Mouse (Mus musculus) liver, postnatal 0 days (tissue): ENCODE results near the gene Gm10803. TPM values are rescaled to one million over a fixed set of nuclear protein-coding genes. Genes with fewer than 3 reads are reported as not detected.

Experiments
- ATAC-seq: fragments of 200-750 bp; cut with Nextera tagmentation; 2 replicates; pipeline ENCODE4 v1.8.0; 2017; ENCODE audit warnings: mild to moderate bottlenecking, moderate library complexity
- DNase-seq: peaks from one replicate; pipeline ENCODE4 v3.0.0-alpha.2; 2016
- H3K27ac ChIP-seq: fragments of 300-500 bp; sonication (generic); 2 replicates; pipeline ENCODE4 v1.5.1; 2014; ENCODE audit warnings: antibody characterized with exemption, moderate library complexity, mild to moderate bottlenecking, low read depth
- H3K27me3 ChIP-seq: fragments of 300-500 bp; sonication (generic); 2 replicates; pipeline ENCODE4 v1.6.1; 2014; ENCODE audit warnings: low read length, control low read depth, mixed read lengths; ENCODE audit not compliant: insufficient read depth
- H3K36me3 ChIP-seq: fragments of 300-500 bp; sonication (generic); replicated peaks from 2 replicates; pipeline ENCODE4 v1.6.1; 2014; ENCODE audit warnings: mild to moderate bottlenecking, control low read depth, low read length, moderate library complexity, mixed read lengths; ENCODE audit not compliant: insufficient read depth
- H3K4me1 ChIP-seq: fragments of 300-500 bp; sonication (generic); 2 replicates; pipeline ENCODE4 v1.6.1; 2014; ENCODE audit warnings: antibody characterized with exemption, mild to moderate bottlenecking, control low read depth; ENCODE audit not compliant: insufficient read depth
- H3K4me2 ChIP-seq: fragments of 300-500 bp; sonication (generic); 2 replicates; pipeline ENCODE4 v1.6.1; 2014; ENCODE audit warnings: low read depth, mild to moderate bottlenecking, low read length, moderate library complexity, mixed read lengths
- H3K4me3 ChIP-seq: fragments of 300-500 bp; sonication (generic); 2 replicates; pipeline ENCODE4 v1.5.1; 2014; ENCODE audit warnings: low read depth, low read length
- H3K9ac ChIP-seq: fragments of 300-500 bp; sonication (generic); replicated peaks from 2 replicates; pipeline ENCODE4 v1.6.1; 2014; ENCODE audit warnings: mild to moderate bottlenecking, moderate library complexity
- H3K9me3 ChIP-seq: fragments of 300-500 bp; sonication (generic); 2 replicates; pipeline ENCODE4 v1.6.1; 2016; ENCODE audit warnings: mild to moderate bottlenecking, control low read depth, low read length, mixed read lengths
- CTCF ChIP-seq: sonication (generic); IDR thresholded peaks from 2 replicates; pipeline ENCODE4 v1.5.1; 2016; ENCODE audit warnings: antibody characterized with exemption, low read depth
- EP300 ChIP-seq: IDR thresholded peaks from 2 replicates; pipeline ENCODE4 v1.6.1; 2016; ENCODE audit warnings: antibody characterized with exemption, low read depth, mild to moderate bottlenecking
- WGBS: fragments of 180-500 bp; shearing (Covaris S2); extraction: QIAGEN DNeasy Blood & Tissue Kit; methylation state at CpG from one replicate; pipeline ENCODE4 v1.1.7; 2014; ENCODE audit not compliant: insufficient replicate concordance; 5-methylcytosine and 5-hydroxymethylcytosine counted together
- polyA plus RNA-seq: library from polyadenylated mRNA; unstranded; fragments of >200 nt; fragmentation: Nextera tagmentation; extraction: Ambion mirVana; gene quantifications from 2 replicates; pipeline ENCODE4 v1.2.1, GENCODE M21; 2015

Gm10803 gene
- polyA plus RNA-seq, 1 experiment from 2014 or later, result not detected

DNA sequence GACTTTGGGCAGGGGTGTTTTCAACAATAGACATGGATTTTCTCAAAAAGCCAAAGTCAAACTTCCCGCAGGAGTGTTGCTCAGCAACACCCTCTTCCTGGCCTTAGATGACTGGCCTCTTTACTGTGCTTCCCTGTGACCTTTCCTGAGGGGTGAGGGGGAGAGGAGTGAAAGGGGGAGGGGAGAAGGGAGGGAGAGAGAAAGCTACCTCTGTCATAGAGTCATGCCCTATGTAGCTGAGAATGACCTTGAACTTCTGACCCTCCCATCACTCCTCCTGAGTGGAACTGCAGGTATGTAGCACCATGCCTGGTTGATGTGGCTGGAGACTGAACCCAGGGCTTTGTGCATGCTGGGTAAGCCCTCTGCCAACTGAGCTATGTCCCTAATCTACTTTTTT lies 25.5 kb downstream of the Gm10803 start:
- H3K4me3 ChIP-seq, result no peak overlapping the region
- no peaks in the 10 kb centered on the region for H3K4me1 ChIP-seq
- no peaks in the 10 kb centered on the region for H3K27me3 ChIP-seq
- no peaks in the 10 kb centered on the region for H3K9me3 ChIP-seq
- ATAC-seq (no peak), DNase-seq (no peak)
- no peak overlapping the region for H3K4me2 ChIP-seq
- no peak overlapping the region for H3K27ac ChIP-seq
- TF ChIP-seq CTCF, result no peak
- TF ChIP-seq EP300, result no peak
- H3K9ac ChIP-seq, result no peak overlapping the region
- WGBS, result 27% methylated on average over 1 of the region's 1 CpGs
- no peaks in the 10 kb centered on the region for H3K36me3 ChIP-seq

GRCm38 (mm10) chr2:93587446-93587845 lies 27.1 kb downstream of the Gm10803 start:
- ATAC-seq (no peak), DNase-seq (no peak)
- H3K4me2 ChIP-seq, result no peak overlapping the region
- no peaks in the 10 kb centered on the region for H3K9me3 ChIP-seq
- H3K27ac ChIP-seq, result no peak overlapping the region
- no peaks in the 10 kb centered on the region for H3K36me3 ChIP-seq
- 70% methylated on average over 6 of the region's 6 CpGs for WGBS
- no peak overlapping the region for H3K9ac ChIP-seq
- no peak overlapping the region for H3K4me3 ChIP-seq
- no peaks in the 10 kb centered on the region for H3K4me1 ChIP-seq
- TF ChIP-seq EP300, result no peak
- TF ChIP-seq CTCF, result no peak
- H3K27me3 ChIP-seq, result no peaks in the 10 kb centered on the region

DNA sequence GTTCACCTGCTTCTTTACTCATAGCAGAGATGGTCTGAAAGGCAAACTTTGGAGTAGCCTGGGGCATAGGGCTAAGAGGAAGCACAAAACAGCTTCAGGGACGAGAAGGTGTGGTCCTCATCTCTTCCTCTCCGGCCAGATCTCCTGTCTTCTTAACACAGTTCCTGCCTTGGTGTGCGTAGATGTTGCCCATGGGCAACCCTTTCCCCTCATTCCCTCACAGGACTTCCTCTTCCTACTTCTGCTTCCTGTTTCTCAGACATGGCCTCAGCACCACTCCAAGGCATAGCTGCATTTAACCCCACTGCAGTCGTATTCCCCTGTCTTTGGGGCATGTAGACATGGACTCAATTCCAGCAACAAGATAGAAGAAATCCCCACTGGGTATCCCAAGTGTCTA lies 29.5 kb downstream of the Gm10803 start:
- H3K4me2 ChIP-seq, result no peak overlapping the region
- no peak for DNase-seq
- H3K4me3 ChIP-seq, result no peak overlapping the region
- H3K9me3 ChIP-seq, result no peaks in the 10 kb centered on the region
- no peaks in the 10 kb centered on the region for H3K36me3 ChIP-seq
- no peaks in the 10 kb centered on the region for H3K27me3 ChIP-seq
- WGBS, result 32% methylated on average over 4 of the region's 4 CpGs
- peak; percentile 27; the same call in 1 of the 2 replicates for ATAC-seq
- no peak overlapping the region for H3K27ac ChIP-seq
- no peak for TF ChIP-seq CTCF
- H3K4me1 ChIP-seq, result no peaks in the 10 kb centered on the region
- no peak overlapping the region for H3K9ac ChIP-seq

DNA sequence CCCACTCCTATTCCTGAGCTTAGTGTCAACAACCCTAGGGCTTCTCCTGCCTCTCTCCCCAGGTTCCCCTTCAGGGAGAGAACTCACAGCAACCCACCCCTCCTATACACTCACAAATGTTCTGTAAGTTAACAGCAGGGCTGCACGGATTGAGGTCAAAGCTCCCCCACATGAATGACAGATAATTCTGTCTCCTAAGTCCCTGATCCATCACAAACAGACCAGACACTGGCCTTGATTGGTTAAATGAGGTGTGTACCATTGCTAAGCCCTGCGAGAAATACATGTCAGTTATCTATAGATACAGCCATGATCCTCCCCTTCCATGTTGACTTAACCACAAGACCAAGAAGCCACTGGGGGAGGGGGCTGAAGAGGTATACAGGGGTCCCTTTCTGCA lies 31.3 kb downstream of the Gm10803 start:
- Histone ChIP-seq H3K27ac (no peak overlapping the region), H3K27me3 (no peaks in the 10 kb centered on the region), H3K4me2 (no peak overlapping the region), H3K9ac (no peak overlapping the region), H3K9me3 (no peaks in the 10 kb centered on the region), H3K4me1 (no peaks in the 10 kb centered on the region), H3K4me3 (no peak overlapping the region), H3K36me3 (no peaks in the 10 kb centered on the region)
- no peak for TF ChIP-seq EP300
- no peak for TF ChIP-seq CTCF
- ATAC-seq (no peak), DNase-seq (no peak)
- WGBS, result 44% methylated on average over 2 of the region's 2 CpGs

- 51% methylated on average over 11 of the region's 11 CpGs for WGBS
- no peaks in the 10 kb centered on the region for H3K36me3 ChIP-seq
- no peak overlapping the region for H3K4me2 ChIP-seq
- ATAC-seq (no peak), DNase-seq (no peak)
- TF ChIP-seq CTCF (no peak), EP300 (no peak)
- H3K27me3 ChIP-seq, result no peaks in the 10 kb centered on the region
- no peaks in the 10 kb centered on the region for H3K4me1 ChIP-seq
- H3K9me3 ChIP-seq, result no peaks in the 10 kb centered on the region
- no peak overlapping the region for H3K27ac ChIP-seq
- no peak overlapping the region for H3K4me3 ChIP-seq
- no peak overlapping the region for H3K9ac ChIP-seq
Measured at GRCm38 (mm10) chr2:93592164-93592790, 31.9 kb downstream of the Gm10803 start.

- H3K4me1 ChIP-seq, result no peaks in the 10 kb centered on the region
- no peak for DNase-seq
- ATAC-seq, result no peak
- no peak overlapping the region for H3K4me2 ChIP-seq
- no peak overlapping the region for H3K9ac ChIP-seq
- H3K9me3 ChIP-seq, result no peaks in the 10 kb centered on the region
- H3K36me3 ChIP-seq, result no peaks in the 10 kb centered on the region
- H3K4me3 ChIP-seq, result no peak overlapping the region
- 70% methylated on average over 10 of the region's 10 CpGs for WGBS
- H3K27me3 ChIP-seq, result no peaks in the 10 kb centered on the region
- no peak for TF ChIP-seq EP300
- H3K27ac ChIP-seq, result no peak overlapping the region
Measured at GRCm38 (mm10) chr2:93593121-93593520, 32.8 kb downstream of the Gm10803 start.

DNA sequence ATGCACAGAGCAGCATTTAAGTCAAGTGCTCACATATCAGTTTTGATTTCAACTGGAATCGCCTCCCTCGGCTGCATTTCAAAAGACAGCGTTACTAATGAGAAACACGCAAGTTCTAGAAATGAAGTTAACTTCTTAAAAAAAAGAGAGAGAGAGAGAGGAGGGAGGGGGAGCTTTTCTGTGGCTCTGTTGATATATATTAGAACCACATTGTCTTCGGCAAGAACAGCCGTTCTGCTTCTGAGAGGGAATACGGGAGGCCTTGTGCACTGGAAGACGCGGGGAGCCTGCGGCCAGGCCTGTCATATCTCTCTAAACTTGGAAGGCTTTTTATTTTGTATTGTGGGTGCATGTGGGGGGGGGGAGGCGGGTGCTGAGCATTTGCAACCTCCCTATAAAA lies 36.8 kb downstream of the Gm10803 start:
- no peaks in the 10 kb centered on the region for H3K4me1 ChIP-seq
- DNase-seq (no peak), ATAC-seq (no peak)
- H3K27ac ChIP-seq, result no peak overlapping the region
- TF ChIP-seq CTCF, result no peak
- TF ChIP-seq EP300, result no peak
- H3K9me3 ChIP-seq, result no peaks in the 10 kb centered on the region
- WGBS, result 78% methylated on average over 11 of the region's 11 CpGs
- no peak overlapping the region for H3K9ac ChIP-seq
- H3K36me3 ChIP-seq, result no peaks in the 10 kb centered on the region
- no peaks in the 10 kb centered on the region for H3K27me3 ChIP-seq
- H3K4me2 ChIP-seq, result no peak overlapping the region
- no peak overlapping the region for H3K4me3 ChIP-seq
